Mouse (Mus musculus) layer of hippocampus, postnatal 10 days (tissue): ENCODE data around the gene Inca1. TPM values are rescaled to one million over a fixed set of nuclear protein-coding genes. Genes with fewer than 3 reads are reported as not detected.

Experiments used
- DNase-seq, 2 experiments: peaks; one replicate each; pipeline ENCODE4 v3.0.0; 2021; ENCODE audit warnings: low spot score in 2 of 2
- long read RNA-seq: library from polyadenylated mRNA; stranded (forward); transcript quantifications from one replicate; pipeline ENCODE4 v2.0.0, GENCODE M21; 2023
- total RNA-seq, 2 experiments: library from RNA; stranded (reverse); gene quantifications; 2 replicates each; pipeline ENCODE4 v1.2.3; 2021

Inca1 gene
- 1 to 10 TPM; 1.4 to 1.8 TPM for total RNA-seq
- long read RNA-seq, partial matches to known transcripts: 1 of 6 reads
- long read RNA-seq, other reads (novel, unspliced or antisense): 3 of 6 reads

DNA sequence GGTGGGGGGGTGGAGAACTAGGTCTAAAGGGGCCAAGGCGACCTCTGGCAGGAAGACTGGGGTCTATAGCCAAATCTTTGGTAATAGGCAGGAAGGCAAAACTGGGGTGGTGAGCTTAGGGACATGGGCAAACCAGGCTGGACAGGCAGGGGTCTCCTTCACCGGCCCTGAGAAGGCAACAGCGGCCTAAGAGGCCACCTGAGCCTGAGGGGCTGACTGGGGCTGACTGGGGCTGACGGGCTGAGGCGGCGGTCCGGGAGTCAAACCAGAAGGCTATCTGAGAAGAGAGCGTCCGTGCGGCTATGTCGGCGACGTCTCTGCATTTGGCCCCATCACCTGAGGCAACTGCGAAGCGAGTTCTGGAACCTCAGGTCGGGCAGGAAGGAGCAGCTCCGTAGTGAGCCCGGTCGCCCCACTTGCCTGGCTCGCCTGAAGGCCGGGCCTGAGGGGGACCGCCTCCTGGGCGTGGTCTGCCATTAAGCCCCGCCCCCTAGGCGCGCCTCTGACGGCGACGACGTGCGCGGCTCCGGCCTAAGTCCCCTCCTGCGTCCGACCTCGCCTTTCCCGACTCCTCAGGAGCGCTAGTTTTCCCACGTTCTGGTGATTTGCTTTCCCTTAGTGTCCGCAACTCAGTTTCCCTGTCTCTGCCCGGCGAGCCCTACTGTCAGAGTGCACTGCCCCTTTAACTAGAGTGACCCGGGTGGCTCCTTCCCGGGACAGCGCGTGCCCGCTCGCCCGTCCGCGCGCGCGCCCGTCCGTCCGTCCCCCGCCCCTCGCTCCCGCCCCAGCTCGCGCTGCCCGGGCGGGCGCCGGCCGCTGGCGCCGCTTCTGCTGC lies at the start of gene Inca1, which contains the start of gene Kif1c:
TSS of gene Inca1 (minus strand) at position 434 of the 835 bp plus-strand sequence.
TSS of gene Kif1c (plus strand) at position 827 of the 835 bp plus-strand sequence.
- DNase-seq: peak; percentile 98

DNA sequence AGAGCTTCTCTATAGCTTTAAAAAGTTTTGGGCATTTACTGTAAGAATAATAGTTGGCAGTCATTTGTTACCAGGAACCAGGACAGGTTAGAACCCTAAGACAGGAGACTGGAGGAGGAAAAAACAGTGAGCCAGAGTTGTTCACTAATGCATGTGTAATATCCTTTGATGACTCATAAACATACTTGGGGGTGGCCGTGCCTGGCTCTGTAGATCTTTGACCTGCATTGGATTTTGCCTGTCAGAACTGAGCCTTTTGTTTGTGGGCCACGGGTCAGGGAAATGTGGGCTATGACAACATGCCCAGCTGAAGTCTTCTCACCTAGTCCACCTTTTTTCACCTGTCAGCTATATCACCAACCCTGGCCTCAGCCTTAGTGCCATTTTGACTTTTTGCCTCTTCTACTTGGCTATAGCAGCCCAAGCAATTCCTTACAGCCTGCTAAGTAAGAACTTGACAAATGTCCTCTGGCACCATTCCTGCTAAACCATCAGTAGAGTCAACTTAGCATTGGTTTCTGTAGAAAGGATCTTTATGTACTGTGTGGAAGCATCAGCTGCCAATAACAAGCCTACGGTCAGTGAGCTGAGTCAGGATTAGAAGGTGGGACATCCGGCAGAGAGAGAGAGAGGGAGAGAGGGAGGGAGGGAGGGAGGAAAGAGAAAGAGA lies 48.1 kb upstream of the Inca1 start:
- DNase-seq: no peak

DNA sequence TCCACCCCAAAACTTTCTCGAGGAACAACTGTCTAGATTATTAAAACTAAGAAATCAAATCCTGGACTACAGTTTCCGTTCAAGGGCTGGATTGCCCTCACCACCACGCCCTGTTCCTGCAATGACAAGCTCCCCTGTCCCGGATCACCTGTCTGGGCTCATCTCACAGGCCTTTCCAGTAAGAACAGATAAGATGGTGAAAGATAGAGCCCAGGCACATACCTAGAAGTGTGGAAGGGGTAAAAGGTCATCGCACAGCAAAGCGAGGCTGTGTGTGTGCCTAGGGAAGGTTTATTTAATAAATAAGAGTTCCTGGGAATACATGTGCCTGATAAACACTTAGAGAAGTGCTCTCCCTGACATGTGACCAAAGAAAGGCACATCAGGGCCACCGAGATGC lies 45.7 kb upstream of the Inca1 start:
- DNase-seq: no peak

DNA sequence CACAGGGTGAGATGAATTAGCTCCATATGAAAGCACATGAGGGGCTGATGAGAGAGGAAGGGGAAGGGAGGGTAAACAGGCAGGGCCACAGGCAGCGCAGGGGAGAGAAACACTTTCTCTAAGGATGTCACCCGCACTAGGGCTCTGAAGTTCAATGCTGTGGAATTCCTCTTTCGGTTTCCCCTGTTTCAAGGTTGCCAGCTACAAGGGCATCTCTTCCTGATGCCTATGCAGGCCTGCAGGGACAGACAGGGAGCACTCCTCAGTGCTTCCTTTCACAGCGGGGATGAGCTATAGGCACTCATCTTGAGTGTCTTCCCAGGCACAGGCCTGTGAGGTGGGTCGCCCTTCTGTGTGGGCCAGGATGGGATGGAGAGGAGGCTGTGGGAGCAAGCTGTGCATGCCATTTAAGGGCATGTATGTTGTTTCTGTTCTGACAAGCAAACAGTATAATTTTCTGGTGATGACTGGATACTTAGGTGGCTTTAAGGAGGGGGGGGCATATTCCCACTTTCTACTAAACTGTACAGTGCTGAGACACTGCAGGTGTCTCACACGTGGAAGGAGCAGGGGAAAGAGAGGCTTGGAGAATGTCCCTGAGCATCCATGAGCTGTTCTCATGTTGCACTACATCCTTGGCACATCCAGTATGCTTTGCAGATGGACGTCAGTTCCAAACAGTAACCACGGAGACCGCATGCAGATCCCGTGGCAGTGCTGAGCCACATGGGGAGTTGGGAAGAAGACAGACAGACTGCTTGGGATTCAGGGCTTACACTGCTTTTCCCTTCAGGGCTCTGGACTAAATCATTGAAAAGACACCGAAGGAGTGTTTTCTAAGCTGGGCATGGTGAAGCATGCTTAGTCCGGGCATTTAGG lies 42.9 kb upstream of the Inca1 start:
- DNase-seq: peak; percentile 46 to 62

DNA sequence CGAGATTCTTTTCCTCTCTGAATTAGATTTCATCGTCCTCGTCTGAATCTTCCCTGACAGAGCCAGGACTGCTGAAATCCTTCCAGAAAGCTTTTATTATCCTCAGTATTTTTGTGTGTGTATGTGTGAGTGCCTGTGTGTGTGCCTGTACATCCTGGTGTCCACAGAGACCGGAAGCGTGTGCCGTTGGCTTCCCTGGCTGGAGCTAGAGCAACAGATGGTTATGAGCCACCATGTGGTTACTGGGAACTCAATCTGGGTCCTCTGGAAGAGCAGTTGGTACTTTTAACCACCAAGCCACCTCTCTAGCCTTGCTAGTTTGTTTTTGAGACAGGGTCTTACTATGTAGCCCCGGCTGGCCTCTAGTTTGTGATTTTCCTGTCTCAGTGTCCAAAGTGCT lies 42.2 kb upstream of the Inca1 start:
- peak in 1 of 2 experiments; percentile 42 for DNase-seq

DNA sequence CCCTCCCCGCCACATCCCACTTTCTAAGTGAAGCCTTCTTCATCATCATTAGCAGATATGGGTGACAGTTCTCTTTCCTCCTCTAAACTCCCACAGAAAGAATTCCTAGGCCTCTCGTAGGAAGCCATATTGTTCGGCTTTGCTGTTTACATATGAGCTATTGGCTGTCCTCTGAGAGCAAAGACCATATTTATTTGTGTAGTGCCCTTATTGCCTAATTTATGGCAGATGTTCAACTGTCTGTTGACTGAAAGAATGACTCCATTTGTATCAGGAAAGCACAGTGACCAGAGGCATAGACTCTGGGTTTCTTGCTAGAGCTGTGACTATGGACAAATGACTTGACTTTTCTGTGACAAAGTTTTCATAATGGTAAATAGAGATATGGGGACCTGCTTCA lies 41.6 kb upstream of the Inca1 start:
- DNase-seq: no peak

DNA sequence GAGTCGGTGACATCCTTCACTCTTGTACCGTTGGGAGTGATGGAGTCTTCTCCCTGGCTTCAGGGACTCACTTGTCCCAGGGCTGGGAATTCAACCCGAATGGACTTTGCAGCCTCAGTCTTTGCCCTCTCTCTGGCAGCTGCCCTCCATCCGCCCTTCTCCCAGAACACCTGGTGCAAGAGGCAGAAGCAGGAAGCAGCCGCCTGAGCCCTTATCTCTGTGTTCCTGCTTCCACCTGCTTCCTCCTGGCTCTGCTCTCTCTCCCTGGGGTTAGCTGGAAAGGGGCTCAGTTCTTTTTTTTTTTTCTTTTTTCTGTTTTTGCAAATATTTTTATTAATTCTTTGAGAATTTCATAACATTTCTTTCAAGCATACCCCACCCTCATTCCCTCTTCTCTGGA lies 37.8 kb upstream of the Inca1 start:
- DNase-seq: no peak

DNA sequence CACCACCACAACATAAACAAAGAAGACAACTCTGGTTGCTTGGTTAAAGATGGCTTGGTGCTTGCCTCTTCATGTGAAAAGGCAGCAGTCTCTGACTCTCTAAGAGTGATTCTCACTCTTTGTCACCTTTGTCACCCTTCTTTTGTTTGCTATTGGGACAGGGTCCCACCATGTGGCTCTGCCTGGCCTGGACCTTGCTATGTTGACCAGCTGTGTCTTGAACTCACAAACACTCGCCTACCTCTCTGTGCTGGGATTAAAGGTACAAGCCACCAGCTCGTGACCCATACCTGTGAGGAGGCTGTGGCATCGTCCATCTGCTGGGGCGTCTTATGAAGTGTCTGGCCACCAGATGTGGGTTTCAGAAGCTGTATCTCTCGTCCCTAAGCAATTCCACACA lies 33.3 kb upstream of the Inca1 start:
- no peak for DNase-seq

DNA sequence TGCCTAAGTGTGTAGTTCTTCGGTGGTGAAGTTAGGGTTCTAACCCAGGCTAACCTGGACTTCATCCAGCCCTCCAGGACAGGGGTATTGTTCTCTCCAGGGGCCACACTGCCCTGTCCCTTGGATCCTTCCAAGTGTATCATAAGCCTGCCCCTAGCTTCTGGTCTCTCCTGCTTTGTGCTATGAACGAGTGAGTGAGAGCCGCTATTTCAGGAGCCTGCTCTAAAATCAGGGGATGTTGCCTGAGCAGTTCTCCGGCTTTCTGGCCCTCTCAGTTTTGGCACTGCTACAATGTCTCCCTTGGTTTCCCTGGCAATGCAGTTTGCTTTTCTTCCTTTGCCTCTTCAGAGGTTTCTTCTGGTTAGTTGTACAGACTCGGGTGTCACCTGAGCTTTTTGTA lies 31.2 kb upstream of the Inca1 start:
- peak; percentile 52 to 58 for DNase-seq

DNA sequence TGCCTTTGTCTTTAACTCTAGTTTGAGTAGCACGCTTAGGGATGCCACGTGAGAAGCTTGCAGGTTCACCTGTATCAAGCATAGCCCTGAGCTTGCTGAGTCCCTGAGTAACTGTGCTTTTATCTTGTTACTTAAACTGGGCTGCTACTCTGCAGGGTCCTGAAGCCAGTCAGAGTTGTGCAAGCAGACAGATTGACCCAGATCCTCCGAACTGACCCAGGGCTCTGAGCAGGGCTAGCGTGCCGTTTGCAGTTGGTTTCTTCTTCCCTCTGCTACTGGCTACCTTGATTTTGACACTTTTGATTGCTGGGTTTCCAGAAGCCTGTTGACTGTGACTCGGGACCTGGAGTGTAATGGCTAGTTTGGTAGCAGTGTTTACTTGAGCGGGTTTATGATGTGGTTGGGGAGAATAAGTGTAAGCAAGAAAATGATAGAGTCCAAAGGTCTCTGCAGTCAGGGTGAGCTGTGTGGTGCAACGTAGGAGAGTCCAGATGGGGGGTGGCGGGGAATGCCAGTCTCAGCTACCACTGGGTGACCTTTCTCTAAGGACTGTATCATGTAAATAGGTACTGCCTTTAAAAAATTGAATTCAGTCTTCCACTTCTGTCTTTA lies 30.6 kb upstream of the Inca1 start:
- no peak for DNase-seq

DNA sequence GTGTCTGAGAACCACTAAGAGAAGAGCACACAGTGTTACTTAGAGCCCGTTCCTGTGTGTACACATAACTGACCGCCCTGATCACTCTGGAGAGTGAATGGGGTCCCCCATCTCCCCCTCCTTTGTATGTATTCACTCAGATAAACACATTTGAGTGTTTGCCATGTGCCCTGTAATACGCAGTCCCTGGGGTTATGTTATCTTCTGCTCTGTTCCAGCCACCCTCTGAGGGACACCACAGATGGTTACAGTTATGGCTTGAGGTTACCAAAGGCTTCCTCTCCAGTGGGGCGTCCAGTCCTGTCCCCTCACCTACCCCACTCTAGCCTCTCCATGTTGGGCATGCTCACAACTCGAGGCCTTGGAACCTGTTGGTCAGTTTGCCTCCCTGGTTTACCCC lies 27.4 kb upstream of the Inca1 start:
- no peak for DNase-seq

DNA sequence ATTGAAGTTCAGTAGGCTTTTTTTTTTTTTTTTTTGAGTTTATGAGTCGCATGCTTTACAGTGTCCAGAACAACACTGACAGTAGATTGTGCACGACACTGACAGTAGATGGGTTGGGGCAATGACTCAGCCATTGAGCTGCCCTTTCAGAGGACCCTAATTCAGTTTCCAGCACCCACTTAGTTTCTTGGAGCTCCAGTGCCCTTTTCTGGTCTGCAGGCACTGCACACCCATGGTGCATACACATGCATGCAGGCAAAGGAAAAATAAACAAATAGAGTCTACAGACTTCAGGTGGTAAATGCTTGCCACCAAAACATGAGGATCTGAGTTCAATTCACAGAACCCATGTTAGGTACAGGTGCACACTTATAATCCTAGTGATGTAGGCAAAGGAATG lies 26.6 kb upstream of the Inca1 start:
- no peak for DNase-seq

DNA sequence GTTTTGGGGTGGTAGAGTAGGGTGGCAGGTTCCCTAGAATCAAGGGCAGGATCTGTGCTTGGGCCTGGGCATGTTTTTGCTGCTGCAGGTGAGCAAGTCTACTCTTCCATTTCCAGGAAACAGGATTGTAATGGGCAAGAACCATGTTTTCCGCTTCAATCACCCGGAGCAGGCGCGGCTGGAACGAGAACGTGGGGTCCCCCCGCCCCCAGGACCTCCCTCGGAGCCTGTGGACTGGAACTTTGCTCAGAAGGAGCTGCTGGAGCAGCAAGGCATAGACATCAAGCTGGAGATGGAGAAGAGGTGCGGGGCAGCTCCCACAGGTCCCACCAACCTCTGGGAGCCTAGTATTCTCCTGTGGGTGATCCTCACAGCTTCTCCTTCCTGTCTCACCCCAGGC lies 24.8 kb upstream of the Inca1 start:
- no peak for DNase-seq

DNA sequence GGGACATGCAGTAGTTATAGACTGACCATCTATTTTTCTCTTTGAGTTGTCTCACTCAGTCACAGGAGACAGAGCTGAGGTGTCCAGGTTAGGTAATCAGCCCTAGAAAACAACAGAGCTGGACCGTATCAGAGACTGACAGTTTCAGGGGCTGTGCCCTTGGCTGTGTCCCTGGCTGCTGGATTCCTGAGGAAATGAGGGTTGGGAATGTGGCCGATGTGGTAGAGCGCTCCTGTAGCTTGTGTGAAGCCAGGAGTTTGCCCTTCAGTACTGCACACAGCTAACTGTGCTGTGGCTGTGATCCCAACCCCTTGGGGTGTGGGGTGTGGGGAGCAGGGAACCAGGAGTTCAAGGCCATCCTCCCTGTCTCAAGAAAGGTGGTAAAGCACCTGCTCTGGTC lies 21.1 kb upstream of the Inca1 start:
- no peak for DNase-seq

DNA sequence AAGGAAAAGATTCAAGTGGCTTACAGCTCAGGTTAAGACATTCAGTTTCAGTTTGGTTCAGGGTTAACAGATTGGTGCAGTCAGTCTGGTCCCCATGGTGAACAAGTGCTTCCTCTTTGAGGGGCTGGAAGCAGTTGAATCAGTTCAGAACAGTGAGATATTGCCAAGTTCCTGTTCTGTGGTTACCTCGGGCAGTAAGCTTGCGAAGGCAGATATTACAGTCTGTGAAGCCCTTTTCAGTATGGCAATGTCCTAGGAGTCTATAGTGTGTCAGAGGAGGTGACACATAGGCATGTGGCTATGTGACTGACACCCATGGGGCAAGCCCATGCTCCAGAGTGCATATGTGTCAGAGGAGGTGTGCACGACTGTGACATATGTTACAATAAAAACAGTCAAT lies 20.6 kb upstream of the Inca1 start:
- DNase-seq: no peak

DNA sequence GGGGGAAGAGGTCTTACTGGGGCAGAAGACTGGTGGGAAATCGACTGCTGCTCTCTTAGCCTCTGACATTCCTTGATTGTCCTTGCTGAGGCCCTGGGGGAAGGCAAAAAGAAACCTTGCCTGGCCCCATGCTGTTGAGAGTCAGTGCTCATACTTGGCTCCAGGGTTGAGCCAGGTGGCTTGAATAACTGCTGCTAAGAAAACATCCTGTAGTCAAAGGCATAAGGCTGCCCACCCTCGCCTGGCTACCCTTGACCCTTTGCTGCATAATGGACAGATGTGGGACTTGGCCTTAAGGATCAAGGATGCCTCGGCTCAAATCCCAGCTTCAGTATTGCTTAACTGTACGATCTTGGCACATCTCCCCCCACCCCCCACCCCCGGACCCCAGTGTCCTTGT lies 18.5 kb upstream of the Inca1 start:
- no peak for DNase-seq

DNA sequence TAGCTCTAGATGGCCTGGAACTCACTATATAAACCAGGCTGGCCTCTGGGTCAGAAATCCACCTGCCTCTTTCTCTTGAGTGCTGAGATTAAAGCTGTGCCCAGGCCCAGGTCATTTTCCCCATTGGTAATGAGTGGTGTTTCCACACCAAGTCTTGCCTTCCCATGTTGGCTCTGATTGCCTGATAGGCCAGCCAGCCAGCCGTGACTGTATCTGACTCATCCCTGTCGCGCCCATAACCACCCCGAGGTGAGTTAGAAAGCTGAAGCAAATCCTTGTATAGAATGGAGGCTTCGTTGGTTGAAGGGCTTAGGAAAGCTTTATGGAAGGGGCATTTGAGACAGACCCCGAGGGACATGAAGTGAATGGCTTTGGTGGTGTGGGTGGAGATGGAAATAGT lies 15.9 kb upstream of the Inca1 start:
- DNase-seq: no peak

DNA sequence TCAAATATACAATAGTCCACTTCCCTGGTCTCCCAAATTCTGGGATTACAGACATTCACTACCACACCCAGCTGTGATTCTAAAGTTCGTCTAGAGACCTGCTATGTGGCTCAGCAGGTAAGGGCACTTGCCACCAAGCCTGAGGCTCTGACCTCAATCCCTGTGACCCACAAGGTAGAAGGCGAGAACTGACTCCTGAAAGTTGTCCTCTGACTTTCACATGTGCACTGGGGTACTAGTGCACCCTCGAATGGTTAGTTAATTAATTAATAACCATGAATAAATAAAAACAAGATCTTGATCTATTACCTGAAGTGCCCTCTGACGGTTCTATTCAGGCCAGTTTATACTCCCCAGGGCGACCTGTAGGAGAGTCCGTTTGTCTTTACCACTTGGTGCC lies 13.3 kb upstream of the Inca1 start:
- no peak for DNase-seq

DNA sequence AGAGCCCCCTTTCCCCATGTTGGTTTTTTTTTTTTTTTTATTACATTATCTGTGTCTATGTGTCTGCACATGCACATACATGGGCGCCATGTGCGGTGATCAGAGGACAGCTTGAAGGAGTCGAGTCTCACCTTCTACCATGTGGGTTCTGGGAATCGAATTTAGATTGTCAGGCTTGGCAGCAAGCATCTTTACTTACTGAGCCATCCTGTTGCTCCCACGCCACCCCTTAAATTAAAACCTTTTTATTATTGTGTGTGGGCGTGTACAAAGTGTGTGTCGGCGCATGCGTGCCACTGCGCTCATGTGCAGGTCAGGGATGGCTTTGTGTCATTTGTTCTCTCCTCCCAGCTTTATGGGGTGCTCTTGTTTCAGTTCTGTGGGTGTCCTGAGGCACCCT lies 11.1 kb upstream of the Inca1 start:
- no peak for DNase-seq

DNA sequence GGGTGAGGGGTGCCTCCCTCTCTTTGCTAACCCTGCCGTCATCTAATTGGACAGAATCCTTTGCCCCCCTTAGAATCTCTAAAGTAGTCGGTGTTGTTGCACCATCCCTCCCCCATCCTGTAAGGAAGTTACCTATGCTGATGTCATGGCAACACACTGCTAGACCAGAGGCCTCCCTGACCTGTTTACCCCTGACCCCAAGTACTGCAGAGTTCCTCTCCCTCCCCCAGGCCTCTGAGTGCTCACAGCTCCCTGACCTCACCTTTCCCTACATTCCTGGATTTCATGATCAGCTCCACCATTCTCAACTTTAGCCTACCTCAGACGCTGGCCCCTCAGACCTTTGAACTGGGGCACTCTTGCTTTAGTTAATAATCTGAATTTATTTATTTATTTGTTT lies 6.2 kb upstream of the Inca1 start:
- DNase-seq: no peak

DNA sequence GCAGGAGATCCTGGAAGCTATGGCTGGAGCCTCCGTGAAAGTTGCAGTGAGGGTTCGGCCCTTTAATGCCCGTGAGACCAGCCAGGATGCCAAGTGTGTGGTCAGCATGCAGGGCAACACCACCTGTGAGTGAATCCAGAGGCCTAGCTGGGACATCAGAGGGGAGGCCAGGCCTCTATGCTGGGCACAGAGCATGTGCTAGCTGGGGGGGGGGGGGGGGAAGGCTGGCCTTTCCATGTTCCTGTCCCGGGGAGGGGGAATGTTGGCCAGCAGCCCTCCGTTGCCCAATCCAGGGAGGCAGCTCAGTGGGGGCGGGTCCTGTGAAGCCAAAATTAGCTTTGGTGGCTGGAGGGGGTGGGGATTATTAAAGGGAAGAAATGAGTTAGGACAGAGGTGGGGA lies 2.8 kb upstream of the Inca1 start:
- DNase-seq: no peak
